Mouse (Mus musculus): ENCODE measurements at regions not wholly inside any gene's neighbourhood (a gene's known extent, or its start where the extent isn't known, plus 50 kb on each side); places are given as distances from the start of the nearest gene placed in this dataset.

- DNase-seq (ENCODE audit: low read depth, low spot score): no peak
These were observed 83.1 kb downstream of the Stk35 start for GRCm38 (mm10) chr2:129883417-129883816.

- DNase-seq (ENCODE audit: low read depth, low spot score): no peak
These were observed 84.0 kb downstream of the Stk35 start for GRCm38 (mm10) chr2:129884316-129884715.

GRCm38 (mm10) chr2:129885536-129885935, 85.2 kb downstream of the Stk35 start:
- DNase-seq (ENCODE audit: low read depth, low spot score): no peak

GRCm38 (mm10) chr2:129893231-129893630, 92.9 kb downstream of the Stk35 start:
- DNase-seq (ENCODE audit: low read depth, low spot score): no peak

- DNase-seq (ENCODE audit: low read depth, low spot score): no peak
These were observed 93.5 kb downstream of the Stk35 start for GRCm38 (mm10) chr2:129893832-129894231.

GRCm38 (mm10) chr2:129894906-129895305, 94.6 kb downstream of the Stk35 start:
- DNase-seq (ENCODE audit: low read depth, low spot score): no peak

GRCm38 (mm10) chr2:129895369-129895768, 95.1 kb downstream of the Stk35 start:
- DNase-seq (ENCODE audit: low read depth, low spot score): no peak

GRCm38 (mm10) chr2:129896696-129897095, 96.4 kb downstream of the Stk35 start:
- DNase-seq (ENCODE audit: low read depth, low spot score): no peak

- DNase-seq (ENCODE audit: low read depth, low spot score): no peak
These were observed 103.2 kb downstream of the Stk35 start for GRCm38 (mm10) chr2:129903383-129904135.

GRCm38 (mm10) chr2:129904753-129905152, 104.4 kb downstream of the Stk35 start:
- no peak for DNase-seq (ENCODE audit: low read depth, low spot score)

- DNase-seq (ENCODE audit: low read depth, low spot score): peak; percentile 56
These were observed 103.3 kb upstream of the Tgm3 start for GRCm38 (mm10) chr2:129908701-129909425.

- no peak for DNase-seq (ENCODE audit: low read depth, low spot score)
These were observed 100.8 kb upstream of the Tgm3 start for GRCm38 (mm10) chr2:129911203-129911921.

GRCm38 (mm10) chr2:129912556-129912955, 99.6 kb upstream of the Tgm3 start:
- no peak for DNase-seq (ENCODE audit: low read depth, low spot score)

- DNase-seq (ENCODE audit: low read depth, low spot score): no peak
These were observed 97.9 kb upstream of the Tgm3 start for GRCm38 (mm10) chr2:129914261-129914660.

GRCm38 (mm10) chr2:129916411-129916810, 95.7 kb upstream of the Tgm3 start:
- DNase-seq (ENCODE audit: low read depth, low spot score): no peak

GRCm38 (mm10) chr2:129918141-129918790, 93.9 kb upstream of the Tgm3 start:
- DNase-seq (ENCODE audit: low read depth, low spot score): no peak

GRCm38 (mm10) chr2:129919551-129919950, 92.6 kb upstream of the Tgm3 start:
- no peak for DNase-seq (ENCODE audit: low read depth, low spot score)

- DNase-seq (ENCODE audit: low read depth, low spot score): no peak
These were observed 84.9 kb upstream of the Tgm3 start for GRCm38 (mm10) chr2:129927218-129927617.

GRCm38 (mm10) chr2:129933578-129933977, 78.6 kb upstream of the Tgm3 start:
- no peak for DNase-seq (ENCODE audit: low read depth, low spot score)

GRCm38 (mm10) chr2:129942824-129943223, 69.3 kb upstream of the Tgm3 start:
- DNase-seq (ENCODE audit: low read depth, low spot score): no peak

GRCm38 (mm10) chr2:129947847-129948553, 64.1 kb upstream of the Tgm3 start:
- DNase-seq (ENCODE audit: low read depth, low spot score): no peak
